12 mouse cellular contexts compared by ENCODE assay signal in genomic region chr5:114651449-114651848, GRCm38 (mm10). TPM values are rescaled to one million over a fixed set of nuclear protein-coding genes. Genes with fewer than 3 reads are reported as not detected.
DNase-seq lines count a peak whose midpoint lies in the region; ATAC-seq and TF ChIP-seq lines count a peak whose summit lies in the region.
"Had no signal": no experiment of that assay in that cellular context is flagged by ENCODE, and none has a peak within 500 bp of the region (broad histone marks: within the 10 kb centered on the region; RNA-seq: fewer than 3 reads in every experiment).

No protein-coding gene starts in this region.

- no peak for TF ChIP-seq EP300 in liver, postnatal 0 days (IDR thresholded peaks at IDR 0.05; ENCODE audit: low read depth)

- H3K9ac ChIP-seq in liver, postnatal 0 days (replicated peaks) = no peak overlapping the region
- no peak overlapping the region for H3K9ac ChIP-seq in liver, embryonic 12.5 days
- no peak overlapping the region for H3K9ac ChIP-seq in embryonic facial prominence, embryonic 14.5 days (ENCODE audit: low read depth, low read length)
- H3K9ac ChIP-seq in forebrain, embryonic 15.5 days (replicated peaks) = no peak overlapping the region
- H3K9ac ChIP-seq: midbrain, embryonic 12.5 days had no signal

- peak overlapping the region; percentile 32; the same call in 1 of the 2 replicates for H3K27ac ChIP-seq in heart, embryonic 10.5 days
- H3K27ac ChIP-seq in liver, postnatal 0 days (ENCODE audit: low read depth) = no peak overlapping the region
- H3K27ac ChIP-seq in liver, embryonic 12.5 days = no peak overlapping the region
- no peak overlapping the region; the same call in 1 of the 2 replicates for H3K27ac ChIP-seq in embryonic facial prominence, embryonic 14.5 days (replicated peaks; ENCODE audit: low read depth, low read length)
- H3K27ac ChIP-seq in forebrain, embryonic 15.5 days (replicated peaks) = no peak overlapping the region
- H3K27ac ChIP-seq: midbrain, embryonic 12.5 days had no signal

- no peak overlapping the region for H3K4me3 ChIP-seq in heart, embryonic 10.5 days
- H3K4me3 ChIP-seq in liver, postnatal 0 days (ENCODE audit: low read depth, low read length) = no peak overlapping the region
- no peak overlapping the region for H3K4me3 ChIP-seq in liver, embryonic 12.5 days
- H3K4me3 ChIP-seq in embryonic facial prominence, embryonic 14.5 days (ENCODE audit: low read depth, low read length) = no peak overlapping the region
- no peak overlapping the region for H3K4me3 ChIP-seq in forebrain, embryonic 15.5 days
- H3K4me3 ChIP-seq: midbrain, embryonic 12.5 days had no signal

- H3K4me2 ChIP-seq in liver, postnatal 0 days (ENCODE audit: low read depth, low read length) = 0 out of 2 replicates have a peak overlapping the region, but pooled peaks have one; percentile 6
- H3K4me2 ChIP-seq in liver, embryonic 12.5 days = no peak overlapping the region
- peak overlapping the region; percentile 20; the same call in 1 of the 2 replicates for H3K4me2 ChIP-seq in embryonic facial prominence, embryonic 14.5 days (ENCODE audit: low read depth, low read length)
- H3K4me2 ChIP-seq in forebrain, embryonic 15.5 days (replicated peaks) = no peak overlapping the region
- H3K4me2 ChIP-seq: midbrain, embryonic 12.5 days had no signal

- no peaks in the 10 kb centered on the region for H3K36me3 ChIP-seq in heart, embryonic 10.5 days
- no peaks in the 10 kb centered on the region for H3K36me3 ChIP-seq in liver, postnatal 0 days (replicated peaks; ENCODE audit: insufficient read depth, low read length)
- no peaks in the 10 kb centered on the region for H3K36me3 ChIP-seq in liver, embryonic 12.5 days
- no peaks in the 10 kb centered on the region for H3K36me3 ChIP-seq in embryonic facial prominence, embryonic 14.5 days (ENCODE audit: control insufficient read depth, insufficient read depth, low read length)
- no peaks in the 10 kb centered on the region for H3K36me3 ChIP-seq in forebrain, embryonic 15.5 days
- H3K36me3 ChIP-seq: midbrain, embryonic 12.5 days had no signal

- H3K9me3 ChIP-seq in heart, embryonic 10.5 days = no peaks in the 10 kb centered on the region
- H3K9me3 ChIP-seq in liver, postnatal 0 days (ENCODE audit: low read length) = no peaks in the 10 kb centered on the region
- H3K9me3 ChIP-seq in liver, embryonic 12.5 days (replicated peaks) = no peaks in the 10 kb centered on the region
- no peaks in the 10 kb centered on the region for H3K9me3 ChIP-seq in embryonic facial prominence, embryonic 14.5 days (ENCODE audit: control insufficient read depth, low read length)
- no peaks in the 10 kb centered on the region for H3K9me3 ChIP-seq in forebrain, embryonic 15.5 days
- H3K9me3 ChIP-seq: midbrain, embryonic 12.5 days had no signal

- 15% methylated on average over 3 of the region's 3 CpGs for WGBS in heart, embryonic 10.5 days
- WGBS in liver, postnatal 0 days (ENCODE audit: insufficient replicate concordance) = 22% methylated on average over 3 of the region's 3 CpGs
- 45% methylated on average over 3 of the region's 3 CpGs for WGBS in liver, embryonic 12.5 days (ENCODE audit: insufficient replicate concordance)
- 26% methylated on average over 3 of the region's 3 CpGs for WGBS in embryonic facial prominence, embryonic 14.5 days
- WGBS in forebrain, embryonic 15.5 days = 33% methylated on average over 3 of the region's 3 CpGs

- DNase-seq in heart, embryonic 10.5 days (ENCODE audit: low spot score) = no peak
- DNase-seq in heart, postnatal 4 days = no peak
- DNase-seq in liver, postnatal 0 days = no peak
- no peak for DNase-seq in embryonic facial prominence, embryonic 14.5 days (ENCODE audit: low spot score)
- DNase-seq in naive thymus-derived CD4-positive, alpha-beta T cell, adult 2 months (ENCODE audit: low read depth) = peak; percentile 30
- DNase-seq in left cerebral cortex, postnatal 4 days = no peak
- DNase-seq: B cell, adult 2 months; kidney, postnatal 4 days had no signal

- intact Hi-C loops in left cerebral cortex, postnatal 4 days (cut with DNase I) = no loop called here

- peaks cover 50% of the 10 kb centered on the region for H3K4me1 ChIP-seq in heart, embryonic 10.5 days
- peaks cover 10% of the 10 kb centered on the region for H3K4me1 ChIP-seq in liver, postnatal 0 days (ENCODE audit: insufficient read depth)
- peaks cover 48% of the 10 kb centered on the region for H3K4me1 ChIP-seq in liver, embryonic 12.5 days
- H3K4me1 ChIP-seq in embryonic facial prominence, embryonic 14.5 days (ENCODE audit: control insufficient read depth, insufficient read depth, low read length) = peaks cover 39% of the 10 kb centered on the region
- peaks cover 15% of the 10 kb centered on the region for H3K4me1 ChIP-seq in forebrain, embryonic 15.5 days

- H3K27me3 ChIP-seq in heart, embryonic 10.5 days (ENCODE audit: insufficient read depth, poor library complexity, severe bottlenecking) = peaks cover 83% of the 10 kb centered on the region
- peaks cover 4% of the 10 kb centered on the region for H3K27me3 ChIP-seq in liver, postnatal 0 days (ENCODE audit: insufficient read depth, low read length)
- H3K27me3 ChIP-seq in liver, embryonic 12.5 days (replicated peaks) = peaks cover 55% of the 10 kb centered on the region
- H3K27me3 ChIP-seq in embryonic facial prominence, embryonic 14.5 days (replicated peaks; ENCODE audit: control insufficient read depth, insufficient read depth, low read length) = no peaks in the 10 kb centered on the region
- H3K27me3 ChIP-seq in forebrain, embryonic 15.5 days = peaks cover 9% of the 10 kb centered on the region

- ATAC-seq in liver, postnatal 0 days = no peak
- ATAC-seq in liver, embryonic 12.5 days = no peak
- no peak for ATAC-seq in embryonic facial prominence, embryonic 14.5 days (ENCODE audit: low read depth)
- ATAC-seq in forebrain, embryonic 15.5 days (replicated peaks) = no peak
- ATAC-seq: lung, postnatal 0 days had no signal

- no peak for TF ChIP-seq CTCF in liver, postnatal 0 days (IDR thresholded peaks at IDR 0.05; ENCODE audit: low read depth)

RNA-seq across cellular contexts. Expression of gene Trpv4, which starts 6.8 kb away (rescaled TPM):
- 1.1 TPM in 2 replicates for polyA plus RNA-seq in heart, embryonic 10.5 days (2016; fragmentation: Nextera tagmentation; extraction: Ambion mirVana)
- 1 to 10 TPM; 2.8 to 3.1 TPM for total RNA-seq in heart, postnatal 4 days (2021)
- 0.32 and 0.38 TPM in 2 replicates for polyA plus RNA-seq in liver, postnatal 0 days (2015; fragmentation: Nextera tagmentation; extraction: Ambion mirVana)
- polyA plus RNA-seq in liver, embryonic 12.5 days (2016; fragmentation: Nextera tagmentation; extraction: Ambion mirVana) = 0.19 and 0.29 TPM in 2 replicates
- 11.9 TPM in 2 replicates for polyA plus RNA-seq in embryonic facial prominence, embryonic 14.5 days (2014; fragmentation: Nextera tagmentation; extraction: Ambion mirVana)
- total RNA-seq in left cerebral cortex, postnatal 4 days (2021) = 1 to 10 TPM in 1 of 2 experiments, under 1 TPM in 1; 0.64 to 1.1 TPM
- 0.56 and 0.88 TPM in 2 replicates for polyA plus RNA-seq in forebrain, embryonic 15.5 days (2015; fragmentation: Nextera tagmentation; extraction: Ambion mirVana)

RNA-seq across cellular contexts. Expression of gene Gltp, which starts 39.3 kb away (rescaled TPM):
- polyA plus RNA-seq in heart, embryonic 10.5 days (2016; fragmentation: Nextera tagmentation; extraction: Ambion mirVana) = 65.8 and 71.8 TPM in 2 replicates
- total RNA-seq in heart, postnatal 4 days (2021) = 10 to 100 TPM; 24.4 to 26.8 TPM
- 23.1 and 23.8 TPM in 2 replicates for polyA plus RNA-seq in liver, postnatal 0 days (2015; fragmentation: Nextera tagmentation; extraction: Ambion mirVana)
- 41.9 and 44.0 TPM in 2 replicates for polyA plus RNA-seq in liver, embryonic 12.5 days (2016; fragmentation: Nextera tagmentation; extraction: Ambion mirVana)
- polyA plus RNA-seq in embryonic facial prominence, embryonic 14.5 days (2014; fragmentation: Nextera tagmentation; extraction: Ambion mirVana) = 123 and 129 TPM in 2 replicates
- total RNA-seq in left cerebral cortex, postnatal 4 days (2021) = 10 to 100 TPM; 15.3 to 16.8 TPM
- 36.9 and 39.6 TPM in 2 replicates for polyA plus RNA-seq in forebrain, embryonic 15.5 days (2015; fragmentation: Nextera tagmentation; extraction: Ambion mirVana)

RNA-seq across cellular contexts. Expression of gene Tchp, which starts 56.1 kb away (rescaled TPM):
- polyA plus RNA-seq in heart, embryonic 10.5 days (2016; fragmentation: Nextera tagmentation; extraction: Ambion mirVana) = 8.8 and 11.4 TPM in 2 replicates
- total RNA-seq in heart, postnatal 4 days (2021) = 1 to 10 TPM; 5.3 to 6.8 TPM
- 1.9 and 2.4 TPM in 2 replicates for polyA plus RNA-seq in liver, postnatal 0 days (2015; fragmentation: Nextera tagmentation; extraction: Ambion mirVana)
- 6.2 and 7.5 TPM in 2 replicates for polyA plus RNA-seq in liver, embryonic 12.5 days (2016; fragmentation: Nextera tagmentation; extraction: Ambion mirVana)
- 10.9 and 11.4 TPM in 2 replicates for polyA plus RNA-seq in embryonic facial prominence, embryonic 14.5 days (2014; fragmentation: Nextera tagmentation; extraction: Ambion mirVana)
- 10 to 100 TPM; 12.7 to 14.6 TPM for total RNA-seq in left cerebral cortex, postnatal 4 days (2021)
- polyA plus RNA-seq in forebrain, embryonic 15.5 days (2015; fragmentation: Nextera tagmentation; extraction: Ambion mirVana) = 14.8 and 16.7 TPM in 2 replicates

Comparison
In these comparisons a context has a peak if more than half of its experiments do, and no peak if none do; other contexts are left out.
1. H3K4me2 ChIP-seq: peak in liver, postnatal 0 days (single experiment) and embryonic facial prominence, embryonic 14.5 days (single experiment); none in liver, embryonic 12.5 days (single experiment) and forebrain, embryonic 15.5 days (single experiment).